Mouse (Mus musculus): ENCODE results near the gene Kctd5.

Gene Kctd5

DNA sequence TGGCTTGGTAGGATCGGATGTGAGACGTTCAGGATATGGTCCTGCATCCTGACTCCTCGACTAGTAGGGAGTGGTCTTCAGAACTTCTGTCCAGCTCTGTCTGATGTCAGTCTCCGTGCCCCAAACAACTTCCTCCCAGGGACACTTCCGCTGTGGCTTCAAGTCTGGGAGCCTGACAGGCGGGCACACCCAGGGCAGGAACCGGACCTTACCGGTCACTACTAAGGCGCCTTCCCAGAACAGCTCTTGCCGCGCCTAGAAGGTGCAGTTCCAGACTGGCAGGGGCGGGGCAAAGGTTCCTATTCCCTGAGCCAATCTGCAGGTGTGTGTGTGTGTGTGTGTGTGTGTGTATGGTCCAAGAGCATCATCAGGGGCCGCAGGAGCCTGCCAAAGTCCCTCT, 35.9 kb downstream of the Kctd5 start:
- DNase-seq (ENCODE audit: low spot score): no peak

DNA sequence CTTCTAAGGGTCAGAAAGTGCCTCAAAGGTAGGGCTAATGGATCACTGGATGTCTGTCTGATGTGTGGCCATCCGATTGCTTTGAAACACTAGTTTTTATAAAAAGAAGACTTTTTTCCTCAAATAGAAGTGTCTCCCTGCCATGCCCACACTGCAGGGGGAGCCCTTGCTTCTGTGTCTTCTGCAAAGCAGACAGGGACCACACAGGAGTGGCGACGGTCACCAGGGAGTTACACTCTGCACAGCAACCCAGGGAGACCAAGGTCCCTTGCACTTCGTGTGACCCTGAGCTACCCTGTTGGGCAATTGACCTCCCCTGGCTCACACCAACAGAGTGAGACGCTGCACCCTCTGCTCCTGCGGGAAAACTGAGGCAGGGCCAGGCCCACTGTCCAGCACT, 36.3 kb downstream of the Kctd5 start:
- DNase-seq (ENCODE audit: low spot score): no peak

DNA sequence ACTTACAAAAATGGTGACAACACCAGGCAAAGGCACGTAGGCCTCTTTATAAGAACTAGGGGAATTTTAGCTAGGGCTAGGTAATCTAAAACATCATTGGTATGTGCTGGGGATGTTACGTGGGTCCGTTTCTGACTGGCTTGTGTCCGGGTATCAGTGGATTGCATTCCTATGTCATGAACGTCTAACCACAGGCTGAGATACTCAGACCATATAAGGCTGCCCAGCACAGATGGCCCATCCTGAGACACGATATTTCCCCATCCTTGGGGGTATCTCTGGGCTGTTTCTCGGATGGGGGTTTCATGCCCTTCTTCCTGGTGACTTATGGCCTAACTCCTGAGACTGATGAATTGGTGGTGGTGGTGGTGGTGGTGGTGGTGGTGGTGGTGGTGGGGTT, 38.2 kb downstream of the Kctd5 start:
- no peak for DNase-seq (ENCODE audit: low spot score)

DNA sequence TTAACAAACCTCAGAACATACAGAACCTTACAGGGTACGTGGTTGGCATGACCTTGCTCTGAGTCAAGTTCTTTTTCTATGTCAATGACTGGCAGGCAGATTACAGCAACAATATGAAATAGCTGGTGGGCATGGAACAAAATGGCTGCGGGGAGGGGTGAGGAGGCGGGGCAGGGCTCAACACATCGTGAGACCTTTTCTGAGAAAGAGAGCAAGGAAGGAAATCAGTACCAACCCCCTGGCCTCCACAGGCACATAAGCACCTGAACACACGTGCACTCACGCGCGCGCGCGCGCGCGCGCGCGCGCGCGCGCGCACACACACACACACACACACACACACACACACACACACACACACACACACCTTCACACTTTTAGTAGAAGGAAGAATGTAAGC, 42.7 kb downstream of the Kctd5 start:
- no peak for DNase-seq (ENCODE audit: low spot score)

DNA sequence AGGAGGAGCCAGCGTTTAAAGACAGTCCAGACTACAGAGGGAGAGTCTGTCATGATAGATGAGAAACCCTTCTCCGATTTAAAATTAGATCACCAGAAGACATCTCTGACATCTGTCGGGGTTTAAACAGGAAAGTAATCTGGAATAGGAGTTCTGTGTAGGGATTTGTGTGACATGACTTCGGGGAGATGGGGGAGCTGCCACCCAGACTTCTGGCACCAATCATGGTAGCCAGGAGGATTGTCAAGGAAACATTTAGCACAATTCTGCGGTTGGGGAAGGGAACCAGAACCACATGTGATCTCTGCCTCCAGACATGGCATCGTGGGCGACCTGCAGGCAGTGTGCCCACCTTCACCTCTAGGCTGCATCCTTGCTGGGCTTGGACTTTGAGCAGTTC, 43.8 kb downstream of the Kctd5 start:
- DNase-seq (ENCODE audit: low spot score): no peak

DNA sequence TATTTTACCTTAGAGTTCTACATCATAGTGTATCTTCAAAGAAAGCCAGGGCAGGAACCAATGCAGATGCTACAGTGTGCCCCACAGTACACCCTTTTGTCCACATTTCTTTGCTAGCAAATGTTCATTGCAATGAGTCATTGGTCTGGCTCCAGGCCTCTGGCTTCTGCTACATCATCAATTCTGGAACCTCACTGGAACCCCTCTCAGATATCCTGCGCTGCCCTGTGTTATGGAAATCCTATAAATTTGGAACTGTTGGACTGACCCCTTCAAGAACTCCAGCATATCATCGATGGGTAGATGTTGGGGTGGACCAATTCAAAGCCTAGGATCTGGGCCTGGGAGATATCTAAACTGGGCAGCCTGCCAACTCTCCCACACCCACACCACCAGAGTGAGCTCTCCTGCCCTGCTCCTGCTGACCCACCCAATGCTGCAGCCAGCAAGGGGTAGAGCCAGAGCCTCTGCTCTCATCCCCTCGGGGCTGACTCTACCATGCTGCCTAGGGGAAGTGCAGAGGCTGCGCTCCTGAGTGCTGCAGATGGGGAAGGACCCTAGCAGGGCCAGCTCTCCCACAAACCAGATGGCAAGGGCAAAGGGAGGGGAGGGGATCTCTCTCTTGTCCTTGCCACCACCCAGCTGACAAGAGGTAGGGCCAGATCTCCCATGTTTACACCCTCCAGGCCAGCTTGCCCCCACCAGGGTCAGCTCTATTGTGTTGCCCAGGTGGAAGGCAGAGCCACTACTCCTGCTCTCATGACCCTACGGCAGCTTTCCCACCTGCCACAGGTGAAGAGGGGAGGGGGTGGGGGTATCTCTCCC, 51.7 kb downstream of the Kctd5 start:
- no peak for DNase-seq (ENCODE audit: low spot score)

DNA sequence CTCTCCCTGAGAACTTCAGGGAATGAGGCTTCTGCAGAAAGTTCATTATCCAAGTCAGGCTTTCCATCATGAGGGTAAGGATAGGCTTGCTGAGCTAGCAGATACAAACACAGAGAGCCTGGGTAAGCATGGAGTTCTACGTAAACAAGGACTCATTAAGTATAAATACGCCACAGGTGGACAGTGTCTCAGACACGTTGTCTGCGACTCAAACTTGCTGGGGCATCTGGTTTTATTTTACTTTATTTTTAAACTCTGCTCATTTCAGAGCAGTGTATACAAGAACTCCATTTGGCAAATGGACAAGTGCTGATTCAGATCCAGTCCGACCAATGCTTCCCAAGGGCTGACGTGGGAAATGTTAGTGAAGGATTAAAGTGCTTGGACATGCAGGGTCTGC, 52.6 kb downstream of the Kctd5 start:
- no peak for DNase-seq (ENCODE audit: low spot score)

DNA sequence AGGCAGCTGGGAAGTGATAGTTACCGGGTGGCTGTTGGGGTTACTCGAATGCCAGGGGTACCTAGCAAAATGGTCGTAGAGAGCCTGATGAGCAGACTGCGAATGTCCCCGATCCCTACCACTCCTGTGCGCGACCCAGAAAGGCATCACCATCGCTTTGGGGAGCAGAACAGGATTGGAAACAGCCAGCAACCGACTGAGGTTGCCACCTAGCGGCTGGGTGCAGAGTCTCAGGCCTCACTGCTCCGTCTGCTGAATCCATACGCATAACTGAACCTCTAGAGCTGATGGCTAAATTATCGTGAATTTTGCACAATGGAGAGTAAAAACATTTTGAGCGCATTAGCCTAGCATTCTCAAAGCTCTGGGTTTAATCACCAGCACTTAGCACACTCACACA, 57.6 kb downstream of the Kctd5 start:
- DNase-seq (ENCODE audit: low spot score): no peak

DNA sequence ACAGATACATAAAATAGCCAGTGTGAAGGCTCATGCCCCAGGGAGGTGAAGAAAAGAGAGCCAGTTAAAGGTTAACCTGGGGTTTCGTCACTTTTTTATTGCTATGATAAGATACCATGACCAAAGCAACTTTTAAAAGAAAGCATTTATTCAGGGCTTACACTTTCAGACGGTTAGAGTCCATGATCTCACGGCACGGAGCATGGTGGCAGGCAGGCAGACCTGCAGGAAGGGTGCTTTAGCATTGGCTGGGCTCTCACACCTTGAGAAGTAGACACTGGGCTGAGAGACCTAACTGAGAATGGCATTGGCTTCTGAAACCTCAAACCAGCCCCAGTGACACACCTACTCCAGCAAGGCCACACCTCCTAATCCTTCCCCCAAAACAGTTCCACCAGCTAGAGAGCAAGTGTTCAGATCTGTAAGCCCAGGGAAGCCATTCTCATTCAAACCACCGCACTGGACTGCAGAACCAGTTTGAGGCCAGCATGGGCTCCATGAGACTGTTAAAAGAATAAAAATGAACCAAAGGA, 58.8 kb downstream of the Kctd5 start:
- no peak for DNase-seq (ENCODE audit: low spot score)

DNA sequence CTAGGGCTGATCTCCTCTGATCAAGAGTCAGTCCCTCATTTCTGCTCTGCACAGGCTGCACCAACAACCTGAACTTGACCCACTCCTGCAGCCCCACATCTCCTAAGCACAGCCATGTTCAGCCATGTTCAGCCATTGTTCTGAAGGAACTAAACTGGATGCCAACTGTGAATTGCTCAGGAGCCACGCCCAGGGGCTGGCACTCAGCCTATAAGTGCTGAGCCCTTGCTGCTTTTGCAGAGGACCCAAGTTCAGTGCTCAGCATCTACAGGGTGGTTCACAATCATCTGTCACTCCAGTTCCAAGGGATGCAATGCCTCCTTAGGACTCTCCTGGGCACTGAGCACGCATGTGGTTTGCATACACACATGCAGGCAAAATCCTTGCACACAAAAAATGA, 60.4 kb downstream of the Kctd5 start:
- DNase-seq (ENCODE audit: low spot score): no peak

DNA sequence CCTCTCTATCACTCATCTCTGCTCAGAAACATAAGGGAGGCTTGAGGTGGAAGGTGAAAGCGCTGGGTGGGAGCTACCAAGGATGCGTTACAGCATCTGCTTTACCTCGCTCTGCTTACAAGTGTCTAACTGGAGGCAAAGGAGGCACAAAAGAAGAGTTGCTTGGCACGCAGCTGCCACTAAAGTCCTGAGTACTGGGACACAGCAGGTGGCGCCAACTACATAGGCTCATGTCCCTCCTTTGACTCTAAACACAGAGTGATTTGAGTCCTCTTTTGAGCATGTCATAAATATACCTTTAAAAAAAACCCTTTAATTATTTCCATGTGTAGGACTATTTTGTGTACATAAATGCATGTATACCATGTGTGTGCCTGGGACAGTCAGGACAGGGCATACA, 63.7 kb downstream of the Kctd5 start:
- DNase-seq (ENCODE audit: low spot score): no peak

DNA sequence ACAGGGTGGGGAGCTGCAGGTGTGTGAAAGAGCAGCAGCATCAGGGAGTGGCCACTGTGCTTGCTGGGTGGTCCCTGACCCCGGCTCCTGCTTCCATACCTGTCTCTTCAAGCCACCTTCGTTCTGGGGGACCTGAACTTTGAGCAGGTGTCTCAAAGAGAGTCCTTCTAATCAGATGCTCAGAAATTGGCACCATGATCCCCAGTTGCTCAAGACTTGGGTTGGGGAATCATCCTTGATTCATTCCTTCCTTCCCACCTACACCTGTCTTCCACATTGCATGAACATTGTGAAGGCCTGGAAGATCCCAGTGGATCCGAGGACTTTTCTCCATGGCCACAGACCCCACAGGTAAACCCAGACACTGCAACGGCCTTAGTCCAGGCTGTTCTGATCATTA, 65.2 kb downstream of the Kctd5 start:
- no peak for DNase-seq (ENCODE audit: low spot score)

DNA sequence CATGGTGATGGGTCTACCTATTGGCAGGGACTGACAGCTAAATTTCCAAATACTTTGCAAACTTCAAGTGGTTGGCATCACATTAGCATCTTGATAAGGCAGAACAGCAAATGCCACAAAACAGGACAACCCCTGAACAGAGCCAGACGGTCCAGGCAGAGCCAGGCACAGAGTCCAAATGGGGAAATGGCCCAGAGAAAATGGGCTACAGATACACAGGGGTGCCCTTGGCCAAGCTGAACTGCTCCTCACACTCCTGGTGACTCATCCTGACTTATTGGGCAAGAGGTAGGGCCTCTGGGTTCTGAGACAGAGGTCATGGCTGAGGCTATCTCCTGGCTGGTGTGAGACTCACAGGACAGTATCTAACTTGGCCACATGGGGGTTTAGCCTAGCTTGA, 65.9 kb downstream of the Kctd5 start:
- no peak for DNase-seq (ENCODE audit: low spot score)

DNA sequence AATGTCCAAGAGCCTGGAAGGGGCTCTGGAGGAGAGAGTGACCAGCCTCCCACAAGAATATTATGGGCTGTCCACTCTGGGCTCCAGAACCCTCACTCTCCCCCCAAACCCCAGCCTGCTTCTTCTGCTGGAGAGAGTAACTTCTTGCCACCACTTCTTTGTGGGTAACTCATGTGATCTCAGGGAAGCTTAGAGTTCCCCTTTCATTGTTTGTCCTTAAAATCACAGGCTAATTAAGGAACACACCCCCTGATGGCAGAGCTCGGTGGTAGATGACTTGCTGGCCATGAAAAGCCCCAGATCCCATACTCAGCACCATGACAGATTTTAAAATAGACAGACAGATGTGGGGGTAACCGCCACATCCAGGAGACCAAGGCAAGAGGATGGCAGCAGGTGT, 66.4 kb downstream of the Kctd5 start:
- DNase-seq (ENCODE audit: low spot score): no peak

DNA sequence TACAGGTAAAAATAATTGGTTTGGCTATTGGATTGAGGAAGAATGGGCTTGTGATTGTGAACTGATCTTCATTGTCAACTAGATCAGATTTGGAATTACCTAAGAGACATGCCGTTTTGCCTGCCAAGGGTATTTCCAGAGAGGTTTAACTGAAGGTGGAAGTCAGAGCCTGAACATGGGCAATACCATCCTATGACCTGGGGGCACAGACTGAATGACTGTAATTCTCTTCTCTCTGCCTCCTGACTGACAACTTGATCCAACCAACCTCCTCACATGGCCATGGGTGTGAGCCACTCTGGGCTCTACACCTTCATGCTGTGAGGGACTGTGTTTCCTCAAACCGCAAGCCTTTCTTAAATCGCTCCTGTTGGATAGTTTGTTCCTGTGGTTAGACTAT, 68.2 kb downstream of the Kctd5 start:
- no peak for DNase-seq (ENCODE audit: low spot score)

DNA sequence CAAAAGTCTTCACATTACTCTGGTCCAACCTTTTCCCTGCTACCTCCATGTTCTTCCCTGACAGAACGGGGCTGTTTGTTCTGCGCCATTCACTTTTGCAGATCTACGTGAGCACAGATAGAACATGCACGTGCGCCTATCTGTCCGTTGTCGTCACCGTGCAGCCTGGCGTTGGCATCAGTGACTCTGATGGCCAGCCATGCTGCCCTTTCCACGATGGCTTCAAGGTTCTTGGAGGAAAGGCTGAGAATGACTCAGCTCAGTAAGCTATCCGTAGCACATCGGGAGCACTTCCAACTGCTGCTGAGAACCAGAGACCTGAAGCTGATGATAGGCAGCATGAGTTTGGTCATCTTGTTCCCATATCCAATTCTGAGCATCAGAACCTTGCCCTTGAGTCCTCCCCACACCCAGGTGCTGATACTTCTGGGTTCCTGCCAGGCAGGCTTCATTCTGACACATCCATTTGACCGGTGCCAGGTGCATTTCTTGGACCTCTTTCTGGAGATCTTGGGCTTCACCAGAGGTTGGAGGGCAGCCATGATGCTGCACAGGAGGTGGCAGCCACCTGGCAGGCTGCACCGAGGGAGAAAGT, 69.1 kb downstream of the Kctd5 start:
- DNase-seq (ENCODE audit: low spot score): no peak

DNA sequence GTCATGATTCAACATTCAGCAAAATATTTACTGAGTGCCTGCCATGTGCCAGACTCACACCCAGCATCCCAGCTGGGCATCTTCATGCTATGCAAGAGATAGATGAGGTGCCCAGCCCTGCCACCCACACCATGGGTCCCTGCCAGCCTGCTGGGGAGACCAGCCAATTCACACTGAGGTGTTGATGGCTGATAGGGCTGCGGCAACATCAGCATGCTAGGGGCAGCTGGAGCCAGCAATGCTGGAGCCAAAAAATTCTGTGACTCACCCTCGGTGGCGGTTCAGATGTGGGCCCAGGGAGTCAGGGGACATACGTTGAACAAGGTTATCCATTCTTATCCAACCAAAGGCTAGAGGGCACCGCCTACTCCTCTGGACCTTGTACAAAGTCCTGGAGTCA, 72.9 kb downstream of the Kctd5 start:
- DNase-seq (ENCODE audit: low spot score): no peak

DNA sequence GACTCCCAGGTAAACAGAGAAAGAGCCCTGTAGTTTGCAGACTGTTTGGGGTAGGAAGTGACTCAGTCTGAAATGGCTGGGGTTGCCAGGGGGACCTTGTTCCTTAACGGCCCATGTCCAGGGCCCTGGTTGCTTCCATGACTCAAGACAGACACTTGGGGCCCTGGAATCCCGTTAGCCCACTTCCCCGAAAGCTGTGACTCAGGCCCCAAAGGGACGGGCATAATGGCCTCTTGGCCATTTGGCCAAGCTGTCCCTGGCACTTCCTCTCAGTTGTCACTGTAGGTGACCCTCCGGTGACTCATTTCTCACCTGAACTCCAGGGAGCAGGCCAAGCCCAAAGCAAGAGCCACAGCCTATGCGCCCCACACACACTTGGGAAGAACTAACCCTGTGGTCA, 74.9 kb downstream of the Kctd5 start:
- DNase-seq (ENCODE audit: low spot score): no peak

DNA sequence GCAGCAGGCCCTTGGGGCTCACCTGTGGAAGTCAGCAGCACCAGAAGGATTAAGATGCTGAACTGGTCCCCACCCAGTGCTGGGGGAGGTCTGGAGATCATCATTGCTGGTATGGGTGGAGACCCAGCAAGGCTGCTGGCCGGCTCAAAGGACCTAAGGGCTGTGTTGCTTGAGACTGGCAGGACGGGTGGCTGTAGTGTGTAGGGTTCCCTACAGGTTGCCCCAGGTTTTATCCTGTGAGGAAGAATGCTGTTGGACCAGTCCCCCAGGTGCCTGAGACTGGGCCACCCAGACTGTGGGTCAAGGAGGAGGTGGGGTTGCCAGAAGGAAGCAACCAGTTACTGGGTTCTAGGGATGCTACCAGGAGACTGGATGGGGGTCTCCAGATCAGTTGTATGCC, 75.4 kb downstream of the Kctd5 start, which contains the start of gene Prss22:
Gene Prss22, minus strand, starts transcription at position 200 of the 400 bp plus-strand sequence.
- no peak for DNase-seq (ENCODE audit: low spot score)

All from ovary, postnatal 10 days (tissue).